Mouse (Mus musculus): ENCODE data around the gene 2310057M21Rik.
"Not testable (repeated sequence)": the region's sequence is repeated elsewhere in the genome, so short reads cannot be mapped to it uniquely, and the experiment has no call there.

2310057M21Rik gene

GRCm38 (mm10) chr7:131362615-131363300 lies at the start of gene 2310057M21Rik:
Gene 2310057M21Rik (minus strand): TSS chr7:131362759.
- DNase-seq (ENCODE audit: low spot score), result peak; percentile 83

GRCm38 (mm10) chr7:131411941-131412270 lies 49.3 kb upstream of the 2310057M21Rik start:
- no peak for DNase-seq (ENCODE audit: low spot score)

GRCm38 (mm10) chr7:131411221-131411940 lies 48.8 kb upstream of the 2310057M21Rik start:
- DNase-seq (ENCODE audit: low spot score), result no peak

GRCm38 (mm10) chr7:131410416-131411058 lies 48.0 kb upstream of the 2310057M21Rik start, which contains the start of the genes Ikzf5 and Acadsb:
Gene Ikzf5 (minus strand): TSS chr7:131410521.
Gene Acadsb (plus strand): TSS chr7:131410601.
- peak; percentile 97 for DNase-seq (ENCODE audit: low spot score)

DNA sequence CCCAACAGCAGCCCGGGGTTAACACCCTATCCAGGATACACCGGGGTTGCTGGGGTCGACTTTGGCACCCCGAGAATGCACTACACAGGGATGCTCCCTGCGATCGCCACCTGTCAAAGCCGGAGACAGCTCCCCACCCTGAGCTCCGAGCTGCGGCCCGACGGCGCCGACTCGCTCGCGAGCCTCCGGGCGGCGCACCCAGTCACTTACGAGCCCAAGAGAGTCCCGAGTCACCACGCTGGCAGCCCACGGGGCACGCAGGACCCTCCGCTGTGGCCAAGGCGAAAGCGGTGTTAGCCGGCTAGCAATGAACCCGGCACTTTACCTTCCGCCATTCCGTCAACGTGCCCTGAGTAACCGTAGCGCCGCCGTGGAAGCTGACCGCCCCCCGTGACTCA lies 47.4 kb upstream of the 2310057M21Rik start:
- no peak for DNase-seq (ENCODE audit: low spot score)

DNA sequence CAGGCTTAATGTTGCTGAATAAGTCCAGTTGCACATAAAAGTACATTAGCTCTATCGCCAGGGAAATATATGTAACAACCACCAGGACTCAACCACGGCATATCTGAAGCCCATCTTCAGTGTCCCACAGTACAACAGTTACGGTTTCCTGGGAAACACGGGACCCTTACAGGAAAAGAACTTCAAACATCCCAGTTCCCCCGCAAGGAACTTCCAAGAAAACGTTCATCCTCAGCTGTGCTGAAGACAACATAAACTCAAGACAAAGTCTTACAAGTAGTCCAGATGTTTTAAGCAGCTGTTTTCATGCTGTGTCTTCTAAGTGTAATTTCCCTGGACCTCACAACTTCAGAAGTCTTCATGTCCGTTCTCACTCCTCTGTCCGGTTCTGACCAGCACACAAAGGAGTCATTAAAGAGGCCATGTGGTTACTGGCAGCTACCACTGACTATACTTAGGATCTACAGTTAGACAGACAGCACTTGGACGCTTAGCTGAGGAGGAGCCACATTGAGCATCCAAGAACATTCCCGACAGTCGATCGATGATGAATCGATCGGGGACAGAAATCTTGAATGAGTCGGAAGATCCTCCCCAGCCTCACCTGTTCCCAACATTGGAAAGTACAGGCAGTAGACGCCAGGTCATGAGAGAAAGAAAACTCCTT lies 46.9 kb upstream of the 2310057M21Rik start:
- no peak for DNase-seq (ENCODE audit: low spot score)

GRCm38 (mm10) chr7:131391761-131392160 lies 29.2 kb upstream of the 2310057M21Rik start:
- not testable (repeated sequence) for DNase-seq (ENCODE audit: low spot score)

DNA sequence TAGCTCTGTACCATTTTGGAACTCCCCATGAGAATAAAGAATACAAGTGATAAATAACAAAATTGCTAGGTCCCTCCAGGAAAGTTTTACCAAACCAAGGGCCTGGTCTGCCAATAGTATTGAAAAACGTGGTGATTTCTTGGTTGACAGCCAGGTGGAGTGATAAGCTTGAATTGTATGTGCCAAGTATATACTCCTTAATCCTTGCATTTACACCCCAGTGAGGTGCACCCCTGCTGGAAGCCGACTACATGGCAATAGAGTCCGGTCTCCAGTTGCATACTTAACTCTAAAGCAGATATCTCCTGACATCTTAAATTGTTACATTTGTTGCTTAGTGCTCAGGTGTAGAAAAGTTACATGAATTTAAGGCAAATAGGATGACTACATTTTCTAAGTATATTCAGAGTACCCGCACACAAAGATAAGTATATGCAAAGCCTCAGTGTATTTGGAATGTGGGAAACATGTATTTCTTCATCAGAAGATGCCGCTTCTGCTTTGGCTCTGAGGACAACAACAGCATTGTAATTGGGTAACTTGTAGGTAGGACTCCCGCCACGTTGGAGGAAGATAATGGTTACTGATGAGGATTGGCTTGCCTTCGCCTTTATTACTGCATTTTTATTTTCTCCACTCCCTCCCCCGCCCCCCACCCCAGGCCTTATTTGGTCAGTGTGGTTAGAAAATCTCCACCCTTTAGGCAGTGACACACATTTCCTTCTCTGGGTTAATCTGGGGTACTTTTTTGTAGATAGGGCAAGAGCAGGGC lies 9.5 kb upstream of the 2310057M21Rik start:
- DNase-seq (ENCODE audit: low spot score), result no peak

- DNase-seq (ENCODE audit: low spot score), result no peak
These were observed 8.9 kb upstream of the 2310057M21Rik start for GRCm38 (mm10) chr7:131371470-131371860.

DNA sequence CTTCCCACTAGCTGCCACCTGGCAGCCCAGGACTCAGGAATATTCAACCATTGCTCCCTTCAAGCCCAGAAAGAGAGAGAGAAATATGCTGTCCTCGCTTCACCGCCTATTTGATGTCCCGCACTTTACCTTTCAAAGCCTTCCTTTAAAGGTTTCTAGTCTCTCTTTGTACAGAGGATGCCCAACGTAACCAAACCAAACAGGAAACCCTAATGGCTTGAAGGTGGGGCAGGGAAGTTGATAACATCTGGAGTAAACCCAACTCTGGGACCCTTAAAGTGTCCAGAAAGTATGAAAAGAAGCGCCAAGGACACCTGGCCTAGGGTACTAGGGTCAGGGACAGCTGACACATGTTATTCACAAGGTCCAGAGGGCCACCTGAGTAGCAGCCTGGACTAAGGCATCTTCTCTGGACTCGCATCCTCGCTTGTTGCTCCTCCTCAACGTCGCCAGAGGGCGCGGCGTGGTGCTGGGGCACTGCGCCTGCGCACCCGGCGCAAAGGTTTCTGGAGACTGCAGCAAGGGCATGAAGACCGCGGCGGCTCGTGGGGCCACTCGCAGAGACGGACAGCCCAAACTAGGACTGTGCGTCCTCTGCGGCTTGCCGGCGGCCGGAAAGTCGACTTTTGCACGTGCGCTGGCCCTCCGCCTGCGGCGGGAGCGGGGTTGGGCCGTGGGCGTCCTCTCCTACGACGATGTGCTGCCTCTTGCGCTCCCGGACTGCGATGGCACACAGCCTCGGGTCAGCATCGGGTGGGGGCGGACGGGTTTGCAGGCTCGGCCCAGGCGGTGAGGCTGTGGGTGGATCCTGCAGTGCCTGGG lies 8.3 kb upstream of the 2310057M21Rik start, which contains the start of gene Pstk:
TSS of gene Pstk (plus strand) at position 494 of the 822 bp plus-strand sequence.
- peak; percentile 83 for DNase-seq (ENCODE audit: low spot score)

DNA sequence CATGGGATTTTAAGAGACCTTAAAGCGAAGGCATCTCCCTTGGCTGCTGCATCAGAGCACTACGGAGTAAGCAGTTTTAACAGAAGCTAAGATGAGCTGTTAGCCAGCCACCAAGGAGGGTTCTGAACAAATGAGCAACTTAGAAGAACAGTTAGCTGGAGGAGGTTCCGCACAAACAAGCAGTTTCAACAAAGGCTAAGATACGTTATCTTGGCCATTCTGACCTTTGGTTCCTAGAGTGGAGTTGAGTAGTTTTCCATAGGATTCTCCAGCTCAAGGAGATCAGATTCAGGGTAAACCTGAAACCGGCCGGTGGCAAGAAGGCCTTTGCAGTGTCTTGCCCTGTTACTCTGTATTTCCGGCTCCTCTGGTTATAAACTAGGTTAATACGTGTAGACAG lies 1.6 kb upstream of the 2310057M21Rik start:
- no peak for DNase-seq (ENCODE audit: low spot score)

DNA sequence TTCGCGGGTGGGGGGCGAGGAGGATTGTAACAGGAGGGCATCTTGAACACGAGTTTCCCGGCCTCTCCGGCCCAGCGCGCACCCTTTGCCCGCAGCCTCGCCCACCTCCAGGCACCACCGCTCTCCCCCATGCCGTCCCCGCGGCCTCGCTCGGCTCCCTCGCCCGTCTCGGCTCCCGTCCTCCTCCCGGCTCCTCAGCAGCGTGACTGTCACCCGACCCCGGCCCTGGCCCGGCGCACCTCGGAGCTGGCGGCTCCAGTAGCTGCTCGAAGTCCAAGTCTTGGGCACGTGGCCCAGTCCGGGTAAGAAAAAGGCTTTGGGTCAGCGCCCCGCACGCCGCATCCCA lies 317 bp downstream of the 2310057M21Rik start:
- DNase-seq (ENCODE audit: low spot score), result no peak

DNA sequence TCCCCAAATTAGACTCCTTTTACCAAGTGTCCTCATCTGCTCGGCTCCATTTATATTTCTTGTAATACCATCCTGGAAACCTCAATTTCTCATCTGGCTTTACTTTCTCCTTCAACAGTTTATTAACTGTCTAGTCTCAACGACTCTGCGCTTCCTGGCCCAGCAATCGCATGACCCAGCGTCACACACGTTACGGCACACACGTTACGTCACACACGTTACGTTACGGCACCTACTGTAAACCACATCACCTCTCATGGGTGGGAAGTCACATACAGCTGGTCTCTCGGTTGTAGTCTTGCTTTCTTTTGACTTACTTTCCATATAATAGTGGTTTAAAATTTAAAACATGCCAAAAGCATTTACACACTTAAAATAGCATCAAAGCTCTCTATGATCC lies 6.5 kb downstream of the 2310057M21Rik start:
- DNase-seq (ENCODE audit: low spot score), result no peak

DNA sequence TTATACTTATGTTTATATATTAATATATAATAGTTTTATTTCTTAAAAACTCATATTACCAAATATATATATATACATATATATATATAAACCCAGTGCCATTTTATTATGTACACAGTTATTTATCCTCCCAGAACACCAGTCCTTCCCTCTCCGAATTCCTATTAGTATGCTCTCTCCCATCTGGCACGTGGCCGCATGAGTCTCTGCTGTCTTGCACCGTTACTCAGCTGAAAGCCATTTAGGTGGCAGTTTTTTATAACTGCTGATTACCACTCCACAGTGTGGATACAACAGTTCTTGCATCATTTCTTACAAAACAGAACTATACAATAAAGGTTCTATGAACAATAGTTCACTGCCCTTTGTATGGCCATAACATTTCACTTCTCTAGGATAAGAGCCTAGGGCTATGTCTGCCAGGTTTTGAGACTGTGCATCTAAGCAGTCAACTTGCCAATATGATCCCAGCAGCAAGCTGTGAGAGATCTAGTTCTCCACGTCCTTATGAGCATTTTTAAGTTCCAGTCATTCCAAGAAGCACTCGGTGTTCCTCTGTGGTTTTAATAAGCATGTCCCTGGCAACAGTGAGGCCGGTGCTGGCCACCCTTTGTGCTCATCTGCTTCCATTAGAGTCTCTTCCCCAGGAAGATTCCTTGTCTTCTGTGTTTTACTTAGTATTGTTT lies 16.6 kb downstream of the 2310057M21Rik start:
- no peak for DNase-seq (ENCODE audit: low spot score)

GRCm38 (mm10) chr7:131337502-131338068 lies 25.0 kb downstream of the 2310057M21Rik start:
- no peak for DNase-seq (ENCODE audit: low spot score)

DNA sequence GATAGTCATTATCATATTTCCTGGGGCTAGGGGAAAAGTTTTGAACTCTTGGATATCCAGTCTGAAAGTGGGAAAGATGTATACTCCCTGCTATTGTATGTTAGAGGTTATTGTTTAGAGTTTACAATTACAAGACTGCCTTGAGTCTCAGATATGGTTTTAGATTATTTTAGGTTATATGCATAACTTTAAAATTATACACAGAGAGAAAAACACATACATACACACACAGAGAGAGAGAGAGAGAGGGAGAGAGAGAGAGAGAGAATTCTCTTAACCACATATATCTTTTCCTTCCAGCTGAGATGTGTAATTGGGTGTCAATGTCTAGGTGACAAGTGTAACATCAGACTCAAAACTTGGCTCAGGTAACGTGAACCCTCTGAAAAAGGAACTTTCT lies 29.0 kb downstream of the 2310057M21Rik start, which contains the start of gene Fam24a:
TSS of gene Fam24a (plus strand) at position 301 of the 400 bp plus-strand sequence.
- no peak for DNase-seq (ENCODE audit: low spot score)

GRCm38 (mm10) chr7:131331688-131332087 lies 30.9 kb downstream of the 2310057M21Rik start:
- DNase-seq (ENCODE audit: low spot score), result no peak

GRCm38 (mm10) chr7:131329416-131329815 lies 33.1 kb downstream of the 2310057M21Rik start, which contains the start of gene Fam24b:
Gene Fam24b (minus strand): TSS chr7:131329516.
- no peak for DNase-seq (ENCODE audit: low spot score)

GRCm38 (mm10) chr7:131327054-131327453 lies 35.5 kb downstream of the 2310057M21Rik start:
- DNase-seq (ENCODE audit: low spot score), result no peak

- no peak for DNase-seq (ENCODE audit: low spot score)
These were observed 40.4 kb downstream of the 2310057M21Rik start, which contains the start of gene Cuzd1 for GRCm38 (mm10) chr7:131322192-131322591. Gene Cuzd1 (minus strand): TSS chr7:131322292.

All from layer of hippocampus, adult 9-10 months (tissue).